11 mouse cellular contexts compared by ENCODE assay signal in the genomic region with DNA sequence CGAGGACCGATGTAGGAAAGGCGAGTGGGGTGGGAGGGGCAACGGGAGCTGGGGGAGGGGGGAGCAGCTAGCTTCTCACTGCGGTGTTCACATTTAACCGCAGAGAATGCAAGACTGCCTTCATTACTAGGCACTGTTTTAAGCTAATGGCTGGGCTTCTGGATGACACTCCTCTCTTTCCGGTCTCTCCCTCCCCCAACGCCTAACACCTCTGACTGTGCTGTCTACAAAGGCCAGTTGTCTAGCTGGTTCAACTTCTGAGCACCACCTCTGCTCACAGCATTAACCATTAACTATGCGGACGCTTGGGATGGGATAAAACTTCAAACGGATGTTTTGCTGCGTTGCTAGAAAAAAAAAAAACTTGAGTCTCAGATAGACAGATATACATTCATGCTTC. TPM values are rescaled to one million over a fixed set of nuclear protein-coding genes. Genes with fewer than 3 reads are reported as not detected.
DNase-seq lines count a peak whose midpoint lies in the region; ATAC-seq and TF ChIP-seq lines count a peak whose summit lies in the region.
"Had no signal": no experiment of that assay in that cellular context is flagged by ENCODE, and none has a peak within 500 bp of the region (broad histone marks: within the 10 kb centered on the region; RNA-seq: fewer than 3 reads in every experiment).

No protein-coding gene starts in this region.

- peaks cover 6% of the 10 kb centered on the region for H3K4me1 ChIP-seq in heart, embryonic 16.5 days (ENCODE audit: control insufficient read depth, insufficient read depth, low read length)
- no peaks in the 10 kb centered on the region for H3K4me1 ChIP-seq in heart, adult 2 months (ENCODE audit: control insufficient read depth, insufficient read depth, low read length)
- peaks cover 18% of the 10 kb centered on the region; the same call in 1 of the 2 replicates for H3K4me1 ChIP-seq in kidney, embryonic 14.5 days (ENCODE audit: control insufficient read depth, insufficient read depth, low read length)

- H3K27me3 ChIP-seq in heart, embryonic 16.5 days (ENCODE audit: control insufficient read depth, insufficient read depth, low read length) = no peaks in the 10 kb centered on the region
- no peaks in the 10 kb centered on the region for H3K27me3 ChIP-seq in heart, adult 2 months (ENCODE audit: control insufficient read depth, insufficient read depth, low read length)
- H3K27me3 ChIP-seq in kidney, embryonic 14.5 days (ENCODE audit: control insufficient read depth, insufficient read depth, low read length) = no peaks in the 10 kb centered on the region
- H3K27me3 ChIP-seq: limb, embryonic 15.5 days had no signal

- H3K36me3 ChIP-seq in heart, embryonic 16.5 days (ENCODE audit: control insufficient read depth, insufficient read depth) = no peaks in the 10 kb centered on the region
- H3K36me3 ChIP-seq in heart, adult 2 months (ENCODE audit: control insufficient read depth, insufficient read depth, low read length) = no peaks in the 10 kb centered on the region
- no peaks in the 10 kb centered on the region for H3K36me3 ChIP-seq in kidney, embryonic 14.5 days (ENCODE audit: control insufficient read depth, insufficient read depth, low read length)
- H3K36me3 ChIP-seq: limb, embryonic 15.5 days had no signal

- intact Hi-C loops in heart, adult 2 months (cut with DNase I) = no loop called here
- intact Hi-C loops in gastrocnemius, postnatal 36 days (cut with DNase I) = no loop called here

- TF ChIP-seq CTCF in heart, adult 2 months (IDR thresholded peaks at IDR 0.05) = no peak

- DNase-seq in heart, adult 2 months = no peak
- peak; percentile 39 for DNase-seq in ZHBTc4 (ENCODE audit: low read depth, low spot score)
- DNase-seq in left cerebral cortex, adult 18-20 months (ENCODE audit: low spot score in 2 of 2) = no peak
- DNase-seq in gastrocnemius, postnatal 36 days = no peak
- DNase-seq: adrenal gland, postnatal 10 days; cerebellum, postnatal 10 days had no signal

- no peaks in the 10 kb centered on the region for H3K9me3 ChIP-seq in heart, embryonic 16.5 days (replicated peaks; ENCODE audit: control insufficient read depth, low read length)
- H3K9me3 ChIP-seq in kidney, embryonic 14.5 days (ENCODE audit: control insufficient read depth, low read length) = no peaks in the 10 kb centered on the region
- H3K9me3 ChIP-seq: limb, embryonic 15.5 days had no signal

- no peak for TF ChIP-seq POLR2A in heart, adult 2 months (IDR thresholded peaks at IDR 0.05; ENCODE audit: insufficient read depth, low read depth, low read length)

- no peaks in the 10 kb centered on the region for H3K79me2 ChIP-seq in heart, adult 2 months (replicated peaks; ENCODE audit: control insufficient read depth, insufficient read depth, low read length)

- no peak overlapping the region for H3K27ac ChIP-seq in heart, embryonic 16.5 days (ENCODE audit: low read length)
- H3K27ac ChIP-seq in heart, adult 2 months = no peak overlapping the region
- H3K27ac ChIP-seq in kidney, embryonic 14.5 days (ENCODE audit: low read depth, low read length) = no peak overlapping the region
- H3K27ac ChIP-seq: limb, embryonic 15.5 days had no signal

- H3K4me3 ChIP-seq in heart, embryonic 16.5 days (ENCODE audit: low read length) = no peak overlapping the region
- no peak overlapping the region for H3K4me3 ChIP-seq in heart, adult 2 months
- H3K4me3 ChIP-seq in kidney, embryonic 14.5 days (ENCODE audit: low read length) = no peak overlapping the region
- H3K4me3 ChIP-seq: limb, embryonic 15.5 days had no signal

- 0 out of 2 replicates have a peak overlapping the region, but pooled peaks have one; percentile 0 for H3K4me2 ChIP-seq in heart, embryonic 16.5 days (ENCODE audit: low read depth, low read length)
- H3K4me2 ChIP-seq in kidney, embryonic 14.5 days (replicated peaks; ENCODE audit: low read depth, low read length) = no peak overlapping the region; the same call in 1 of the 2 replicates
- H3K4me2 ChIP-seq: limb, embryonic 15.5 days had no signal

- no peak for TF ChIP-seq EP300 in heart, adult 2 months (IDR thresholded peaks at IDR 0.05; ENCODE audit: insufficient read depth, low read depth, low read length)

- WGBS in heart, embryonic 16.5 days = 29% methylated on average over 12 of the region's 12 CpGs
- WGBS in heart, adult 2 months = 40% methylated on average over 12 of the region's 12 CpGs
- WGBS in kidney, embryonic 14.5 days = 4% methylated on average over 12 of the region's 12 CpGs

- no peak for ATAC-seq in heart, embryonic 16.5 days (replicated peaks; ENCODE audit: extremely low read depth, insufficient read depth, low FRiP score)
- peak; percentile 68; the same call in 1 of the 2 replicates for ATAC-seq in kidney, embryonic 14.5 days (ENCODE audit: low FRiP score, low TSS enrichment)
- 0 out of 2 replicates have a peak, but pooled peaks have one; percentile 27 for ATAC-seq in monocyte, adult 5-6 weeks (replicated peaks; ENCODE audit: insufficient number of reproducible peaks, low FRiP score, low TSS enrichment, poor library complexity, severe bottlenecking)
- no peak for ATAC-seq in erythroid progenitor cell, adult 5-6 weeks (replicated peaks; ENCODE audit: low FRiP score, poor library complexity, severe bottlenecking)

- no peak overlapping the region for H3K9ac ChIP-seq in heart, embryonic 16.5 days (ENCODE audit: low read length)
- no peak overlapping the region for H3K9ac ChIP-seq in heart, adult 2 months (ENCODE audit: low read depth, low read length)
- no peak overlapping the region for H3K9ac ChIP-seq in kidney, embryonic 14.5 days (ENCODE audit: low read depth, low read length)
- H3K9ac ChIP-seq: limb, embryonic 15.5 days had no signal

RNA-seq across cellular contexts. Expression of a gene that starts 45.3 kb away (rescaled TPM):
- polyA plus RNA-seq in heart, embryonic 16.5 days (2015; fragmentation: Nextera tagmentation; extraction: Ambion mirVana) = not detected in 2 replicates
- not detected for total RNA-seq in heart, adult 2 months (2021)
- polyA plus RNA-seq in heart, adult 2 months (2012; rRNA removed) = not detected in 2 replicates
- polyA plus RNA-seq in kidney, embryonic 14.5 days (2014; fragmentation: Nextera tagmentation; extraction: Ambion mirVana) = 0.07 TPM in 2 replicates
- not detected in 3 replicates for total RNA-seq in monocyte, adult 5-6 weeks (2017)
- under 1 TPM in 1 of 2 experiments, not detected in 1; 0.12 TPM for total RNA-seq in left cerebral cortex, adult 18-20 months (2021)
- not detected for total RNA-seq in gastrocnemius, postnatal 36 days (2021)
- not detected in 2 replicates for total RNA-seq in erythroid progenitor cell, adult 5-6 weeks (2015; ENCODE audit: low replicate concordance)
- total RNA-seq in erythroid progenitor cell, adult 5-6 weeks (2017; ENCODE audit: low replicate concordance) = not detected in 2 replicates
- total RNA-seq: adrenal gland, postnatal 10 days had no signal
- polyA plus RNA-seq: limb, embryonic 15.5 days had no signal

Comparison
In these comparisons a context has a peak if more than half of its experiments do, and no peak if none do; other contexts are left out.
1. ATAC-seq: peak in kidney, embryonic 14.5 days (single experiment) and monocyte, adult 5-6 weeks (single experiment); none in heart, embryonic 16.5 days (single experiment) and erythroid progenitor cell, adult 5-6 weeks (single experiment).